Mouse (Mus musculus): ENCODE results near the gene Spata2. TPM values are rescaled to one million over a fixed set of nuclear protein-coding genes. Genes with fewer than 3 reads are reported as not detected.

The Spata2 gene
- 10 to 100 TPM; 10.5 to 20.9 TPM for polyA plus RNA-seq (2017; shearing (Covaris generic))

DNA sequence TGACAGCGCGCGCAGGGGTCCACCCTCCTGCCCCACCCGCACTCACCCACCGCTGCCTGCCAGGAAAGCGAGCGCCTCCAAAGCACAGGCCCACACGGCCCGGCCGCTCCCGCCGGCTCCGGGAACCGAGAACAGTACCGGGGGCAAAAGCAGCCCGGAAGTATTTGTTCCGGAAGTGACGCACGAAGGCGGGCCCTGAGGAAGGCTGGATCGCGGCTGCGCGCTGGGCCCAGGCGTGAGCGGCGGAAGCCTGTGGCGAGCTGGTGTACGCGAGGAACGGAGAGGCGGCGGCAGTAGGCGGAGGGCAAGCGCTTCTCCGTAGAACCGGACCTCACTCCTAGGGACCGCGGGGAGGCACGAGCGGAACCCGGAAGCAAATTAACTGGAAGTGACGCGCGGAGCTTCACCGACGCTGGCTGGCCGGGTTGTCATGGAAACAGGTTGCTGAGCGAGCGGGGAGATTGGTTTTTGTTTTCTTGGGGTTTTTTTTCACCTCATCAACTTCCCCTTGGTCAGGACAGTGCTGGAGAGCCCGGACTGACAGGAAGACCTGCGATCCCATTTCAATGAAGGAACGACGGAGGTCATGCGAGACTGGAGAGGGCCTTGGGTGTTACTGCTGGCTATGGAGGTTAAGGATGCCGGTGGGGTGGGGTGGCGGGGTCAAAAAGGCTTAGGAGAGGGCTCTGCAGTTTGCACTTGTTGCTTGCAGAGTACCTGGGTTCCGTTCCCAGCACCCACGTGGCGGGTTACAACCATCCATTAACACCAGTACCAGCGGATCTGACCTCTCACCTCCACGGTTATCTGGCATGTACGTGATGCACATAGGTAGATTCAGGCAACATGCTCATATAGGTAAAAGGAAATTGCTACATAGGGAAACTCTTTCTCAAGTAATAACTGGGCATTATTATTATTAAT lies at the start of gene Spata2:
TSS of gene Spata2 (minus strand) at position 175 of the 924 bp plus-strand sequence.
- ATAC-seq: peak; percentile 83

DNA sequence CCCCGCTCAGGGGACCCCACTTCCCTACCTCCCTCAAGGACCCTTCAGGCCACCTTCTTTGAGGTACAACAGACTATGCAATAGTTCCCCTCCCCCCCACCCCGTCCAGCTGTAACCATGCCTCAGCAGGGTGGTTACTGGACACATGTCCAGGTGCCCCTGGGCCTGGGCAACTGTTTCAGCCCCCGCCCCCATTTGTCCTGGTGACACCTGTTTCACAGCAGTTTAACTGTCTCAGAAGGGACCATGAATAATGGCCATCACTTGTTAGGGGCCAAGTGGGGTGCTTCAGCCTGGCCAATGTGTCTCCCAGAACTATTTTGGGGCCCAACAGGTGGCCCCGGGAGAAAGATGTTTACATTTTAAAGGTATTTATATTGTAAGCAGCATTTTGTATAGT lies 49.7 kb upstream of the Spata2 start:
- ATAC-seq: no peak

GRCm38 (mm10) chr2:167541761-167542160 lies 49.1 kb upstream of the Spata2 start:
- ATAC-seq: no peak

DNA sequence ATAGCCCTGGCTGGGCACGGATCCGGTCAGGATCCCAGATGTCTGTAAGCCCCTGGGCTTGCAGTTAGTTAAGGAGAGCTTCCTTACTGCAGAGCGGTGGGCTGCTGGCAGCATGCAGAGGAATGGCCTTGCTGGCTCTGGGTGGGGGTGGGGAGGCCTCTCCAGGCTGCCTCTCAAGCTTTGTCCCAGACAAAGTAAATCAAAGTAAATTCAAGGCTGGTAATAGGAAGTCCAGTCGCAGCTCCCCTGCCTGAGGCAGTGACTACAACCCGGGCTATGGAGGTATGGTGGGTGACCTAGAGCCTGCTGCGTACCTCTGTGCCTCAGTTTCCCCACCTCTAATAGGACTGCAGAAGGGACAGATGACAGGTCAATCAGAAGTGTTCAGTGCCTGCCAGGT lies 48.6 kb upstream of the Spata2 start:
- no peak for ATAC-seq

- ATAC-seq: no peak
Measured at GRCm38 (mm10) chr2:167540477-167541110, 47.9 kb upstream of the Spata2 start.

- no peak for ATAC-seq
Measured at GRCm38 (mm10) chr2:167539536-167540476, 47.1 kb upstream of the Spata2 start.

GRCm38 (mm10) chr2:167538671-167539306 lies 46.1 kb upstream of the Spata2 start:
- ATAC-seq: no peak

DNA sequence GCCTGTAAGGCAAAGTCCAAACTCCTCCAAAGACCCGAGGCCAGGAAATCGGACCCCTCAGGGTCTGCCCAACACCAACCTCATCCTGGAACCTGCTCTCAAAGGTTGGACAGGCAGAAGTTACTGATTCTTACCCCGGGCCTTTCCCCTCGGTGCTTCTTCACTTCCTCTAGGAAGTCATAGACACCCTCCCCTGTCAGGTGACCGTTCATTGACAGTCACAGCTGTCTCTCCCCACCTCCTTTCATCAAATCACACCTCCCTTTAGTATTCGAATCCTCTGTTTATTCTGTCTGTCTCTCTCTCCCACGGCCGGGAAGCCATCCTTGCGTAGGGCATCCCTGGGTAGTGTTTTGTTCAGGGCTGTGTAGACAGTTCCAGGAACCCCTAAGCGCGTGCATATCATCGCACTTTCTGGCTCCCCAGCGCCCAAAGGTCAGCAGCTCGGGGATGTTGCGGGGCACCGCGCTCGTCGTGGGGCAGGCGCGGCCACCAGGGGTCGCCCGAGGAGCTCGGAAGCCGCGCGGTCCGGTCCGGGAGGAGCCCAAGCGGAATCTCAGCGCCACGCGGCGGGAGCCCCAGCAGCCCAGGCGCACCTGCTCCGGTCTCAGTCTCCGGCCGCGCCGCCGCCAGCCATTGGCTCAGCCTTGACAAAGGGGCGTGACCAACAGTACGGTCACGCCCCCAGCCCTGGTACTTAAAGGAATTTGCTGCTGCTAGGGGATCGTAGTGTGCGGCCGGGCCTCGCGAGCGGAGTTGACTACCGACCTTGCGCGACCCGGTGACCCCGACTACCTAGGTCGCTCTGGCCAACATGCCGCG lies 45.0 kb upstream of the Spata2 start, which contains the start of gene Snai1:
TSS of gene Snai1 (plus strand) at position 720 of the 822 bp plus-strand sequence.
- peak; percentile 86 for ATAC-seq

DNA sequence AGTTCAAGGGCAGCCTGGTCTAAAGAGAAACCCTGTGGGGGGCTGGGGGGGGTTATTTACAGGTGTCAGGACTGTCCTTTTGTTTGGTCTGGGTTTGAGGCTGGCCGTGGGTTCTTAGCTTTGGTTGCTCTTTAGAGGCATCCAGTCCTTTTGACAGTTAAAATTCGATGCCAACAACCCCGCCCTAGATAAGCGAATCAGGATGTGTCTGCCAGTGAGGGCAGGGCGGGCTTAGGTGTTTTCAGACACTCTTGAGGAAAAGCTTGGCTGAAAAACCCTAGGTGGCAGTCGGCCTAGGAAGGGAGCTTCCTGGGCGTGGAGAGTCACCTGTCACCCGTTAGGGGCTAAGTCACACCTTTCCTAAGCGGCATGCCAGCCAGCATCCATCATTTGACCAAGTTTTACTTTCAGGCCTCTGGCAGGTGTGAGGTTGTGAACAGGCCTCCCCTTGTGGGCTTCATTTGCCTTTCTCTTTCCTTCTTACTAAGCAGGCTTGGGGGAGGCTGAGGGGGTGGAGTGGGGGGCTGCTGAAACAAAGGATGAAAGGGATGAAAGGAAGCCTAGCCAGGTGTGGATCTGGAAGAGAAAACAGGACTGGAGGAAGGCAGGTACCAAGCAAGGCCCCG lies 43.7 kb upstream of the Spata2 start:
- ATAC-seq: no peak

GRCm38 (mm10) chr2:167533880-167534279 lies 41.2 kb upstream of the Spata2 start:
- ATAC-seq: no peak

DNA sequence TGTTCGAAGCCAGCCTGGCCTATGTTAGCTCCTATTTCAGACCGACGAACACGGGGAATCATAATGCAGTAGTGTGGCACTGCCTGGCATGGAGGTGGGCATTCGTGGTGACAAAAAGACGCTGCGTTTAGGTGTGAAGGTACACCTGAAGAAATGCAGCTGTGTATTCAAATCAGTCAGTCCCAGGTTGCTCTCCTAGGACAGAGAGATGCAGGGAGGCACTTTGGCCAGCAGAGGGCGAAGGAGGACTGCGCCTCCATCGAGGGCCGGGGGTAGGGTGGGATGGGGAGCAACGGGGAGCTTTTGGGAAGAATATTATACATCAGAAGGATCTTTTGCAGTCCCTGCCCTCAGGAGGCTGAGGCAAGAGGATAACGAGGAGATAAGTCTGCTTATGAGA lies 39.4 kb upstream of the Spata2 start:
- peak; percentile 41 for ATAC-seq

DNA sequence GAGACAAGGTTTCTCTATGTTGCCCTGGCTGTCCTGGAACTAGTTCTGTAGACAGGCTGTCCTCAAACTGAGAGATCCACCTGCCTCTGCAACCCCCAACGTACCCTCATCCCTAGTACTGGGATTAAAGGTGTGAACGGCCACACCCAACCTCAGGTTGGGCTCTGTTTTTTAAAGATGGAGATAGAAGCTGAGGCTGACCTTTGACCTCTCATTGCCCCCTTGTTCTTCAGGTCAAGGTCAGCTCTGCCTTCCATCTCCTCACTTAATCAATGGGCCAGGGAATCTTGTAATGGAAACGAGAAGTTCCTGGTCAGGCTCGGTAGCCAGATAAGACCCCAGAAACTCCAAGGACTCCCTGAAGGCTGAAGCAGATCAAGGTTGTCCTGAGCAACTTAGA lies 37.8 kb upstream of the Spata2 start:
- no peak for ATAC-seq

DNA sequence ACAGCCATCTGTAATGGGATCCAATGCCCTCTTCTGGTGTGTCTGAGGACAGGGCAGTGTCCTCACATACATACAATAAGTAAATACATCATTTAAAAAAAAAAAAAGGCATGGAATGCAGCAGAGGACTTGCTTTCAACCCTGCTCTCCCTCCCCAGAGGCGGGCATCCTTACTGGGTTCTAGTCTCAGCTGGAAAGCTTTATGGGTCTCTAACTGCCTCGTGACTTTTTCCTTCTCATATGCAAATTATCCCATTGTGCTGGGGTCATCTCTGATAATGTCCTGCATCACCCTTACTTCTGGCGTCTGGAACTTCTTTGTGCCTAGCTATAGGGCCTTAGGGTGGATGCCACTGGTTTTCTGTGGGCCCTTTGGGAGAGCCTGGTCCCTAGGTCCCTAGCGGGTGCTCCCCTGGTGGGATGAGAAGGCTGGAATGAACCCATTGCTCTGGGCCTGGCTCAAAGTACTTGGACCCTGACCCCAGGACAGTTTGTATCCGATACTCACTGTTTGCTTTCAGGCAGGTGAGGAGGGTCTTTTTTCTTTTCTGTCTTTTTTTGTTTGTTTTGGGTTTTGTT lies 37.3 kb upstream of the Spata2 start:
- no peak for ATAC-seq

DNA sequence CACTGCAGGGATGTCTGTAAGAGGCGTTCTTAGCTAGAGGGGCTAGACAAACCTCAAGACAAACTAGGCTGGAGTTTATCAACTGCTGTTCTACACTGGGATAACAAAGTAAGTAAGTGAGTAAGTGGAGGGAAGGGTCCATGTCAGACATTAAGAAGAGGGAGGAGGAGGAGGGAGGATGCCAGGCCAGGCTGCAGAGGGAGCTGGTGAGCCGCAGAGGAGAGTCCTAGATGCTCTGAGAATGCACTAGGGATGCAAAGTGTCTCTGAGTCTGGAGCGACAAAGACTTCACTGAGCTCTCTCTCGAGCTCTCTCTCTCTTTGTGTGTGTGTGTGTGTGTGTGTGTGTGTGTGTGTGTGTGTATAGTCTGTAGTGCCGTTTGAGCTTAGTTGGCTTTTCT lies 35.6 kb upstream of the Spata2 start:
- peak; percentile 39 for ATAC-seq

DNA sequence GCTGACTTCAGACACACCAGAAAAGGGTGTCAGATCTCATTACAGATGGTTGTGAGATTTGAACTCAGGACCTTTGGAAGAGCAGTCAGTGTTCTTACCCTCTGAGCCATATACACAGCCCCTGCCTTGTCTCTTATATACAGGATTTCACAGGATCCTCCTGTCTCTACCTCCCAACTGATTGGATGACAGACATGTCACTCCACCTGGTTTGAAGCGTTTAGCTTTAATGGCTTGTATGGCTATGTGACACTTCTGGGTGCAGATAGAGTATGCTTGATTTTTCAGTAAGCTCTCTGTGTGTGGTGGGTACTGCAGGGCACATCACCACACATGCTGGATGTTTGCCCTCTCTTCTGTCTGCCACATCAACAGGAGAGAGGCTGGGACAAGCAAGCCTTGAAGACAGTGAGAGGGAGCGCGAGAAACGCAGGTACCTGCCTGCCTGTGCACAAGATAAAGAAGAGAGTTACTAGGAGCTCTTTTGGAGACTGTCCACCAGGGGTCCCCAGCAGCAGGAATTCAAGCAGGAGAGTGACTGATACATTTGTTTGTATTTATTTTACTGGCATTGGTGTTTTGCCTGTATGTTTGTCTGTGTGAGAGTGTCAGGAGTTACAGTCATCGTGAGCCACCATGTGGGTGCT lies 27.0 kb upstream of the Spata2 start:
- ATAC-seq: peak; percentile 43

- no peak for ATAC-seq
Measured at GRCm38 (mm10) chr2:167515688-167516087, 23.0 kb upstream of the Spata2 start.

DNA sequence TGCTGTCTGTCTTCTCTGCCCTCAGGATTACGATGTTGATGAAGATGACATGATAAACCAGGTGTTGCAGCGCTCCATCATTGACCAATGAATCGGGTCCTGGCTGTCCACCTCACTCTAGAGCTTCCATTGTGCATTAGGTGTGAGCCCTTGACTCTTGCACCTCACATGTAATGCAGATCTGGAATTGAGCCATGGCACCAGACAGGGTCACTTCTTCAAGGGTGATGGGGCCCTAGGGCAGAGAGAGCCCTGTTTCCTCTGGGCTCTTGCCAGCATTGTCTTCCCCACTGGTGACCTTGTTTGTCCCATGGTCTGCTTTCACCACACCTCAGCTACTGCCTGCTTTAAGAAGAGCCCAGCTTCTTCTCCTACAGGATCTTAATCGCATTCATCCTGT lies 22.0 kb upstream of the Spata2 start:
- no peak for ATAC-seq

GRCm38 (mm10) chr2:167512970-167513369 lies 20.3 kb upstream of the Spata2 start:
- ATAC-seq: peak; percentile 40

GRCm38 (mm10) chr2:167512365-167512764 lies 19.7 kb upstream of the Spata2 start:
- ATAC-seq: no peak

GRCm38 (mm10) chr2:167510485-167510884 lies 17.8 kb upstream of the Spata2 start:
- peak; percentile 32 for ATAC-seq
